Mouse (Mus musculus) midbrain, embryonic 12.5 days (tissue): ENCODE measurements around the gene Gp9. TPM values are rescaled to one million over a fixed set of nuclear protein-coding genes. Genes with fewer than 3 reads are reported as not detected.

Source experiments
- ATAC-seq: fragments of 200-750 bp; cut with Nextera tagmentation; 2 replicates; pipeline ENCODE4 v1.8.0; 2017; ENCODE audit warnings: low read depth, moderate TSS enrichment, moderate library complexity; ENCODE audit not compliant: low FRiP score
- H3K27ac ChIP-seq: fragments of 300-500 bp; sonication (generic); replicated peaks from 2 replicates; pipeline ENCODE4 v1.5.1; 2016; ENCODE audit warnings: mild to moderate bottlenecking
- H3K27me3 ChIP-seq: fragments of 300-500 bp; sonication (generic); 2 replicates; pipeline ENCODE4 v1.6.1; 2016; ENCODE audit warnings: mild to moderate bottlenecking
- H3K36me3 ChIP-seq: fragments of 300-500 bp; sonication (generic); 2 replicates; pipeline ENCODE4 v1.6.1; 2016
- H3K4me1 ChIP-seq: fragments of 300-500 bp; sonication (generic); 2 replicates; pipeline ENCODE4 v1.6.1; 2016
- H3K4me2 ChIP-seq: fragments of 300-500 bp; sonication (generic); replicated peaks from 2 replicates; pipeline ENCODE4 v1.6.1; 2016; ENCODE audit warnings: mild to moderate bottlenecking, moderate library complexity
- H3K4me3 ChIP-seq: fragments of 300-500 bp; sonication (generic); 2 replicates; pipeline ENCODE4 v1.5.1; 2016; ENCODE audit warnings: mild to moderate bottlenecking
- H3K9ac ChIP-seq: fragments of 300-500 bp; sonication (generic); replicated peaks from 2 replicates; pipeline ENCODE4 v1.6.1; 2016; ENCODE audit warnings: mild to moderate bottlenecking, moderate library complexity
- H3K9me3 ChIP-seq: fragments of 300-500 bp; sonication (generic); 2 replicates; pipeline ENCODE4 v1.6.1; 2016; ENCODE audit warnings: mild to moderate bottlenecking
- WGBS: fragments of 180-500 bp; shearing (Covaris S2); methylation state at CpG from one replicate; pipeline ENCODE4 v1.1.7; 2016; 5-methylcytosine and 5-hydroxymethylcytosine counted together
- polyA plus RNA-seq: library from polyadenylated mRNA; unstranded; fragments of >200 nt; fragmentation: Nextera tagmentation; extraction: Ambion mirVana; gene quantifications from 2 replicates; pipeline ENCODE4 v1.2.1, GENCODE M21; 2016

Gene Gp9
- polyA plus RNA-seq, 1 experiment from 2014 or later: 1.7 TPM

GRCm38 (mm10) chr6:87739898-87740297, 38.0 kb upstream of the Gp9 start:
- Histone ChIP-seq H3K4me1 (peaks cover 14% of the 10 kb centered on the region), H3K4me2 (no peak overlapping the region), H3K27me3 (peaks cover 31% of the 10 kb centered on the region), H3K36me3 (no peaks in the 10 kb centered on the region), H3K9ac (no peak overlapping the region), H3K4me3 (no peak overlapping the region), H3K9me3 (no peaks in the 10 kb centered on the region), H3K27ac (no peak overlapping the region)
- ATAC-seq: no peak
- 66% methylated on average over 6 of the region's 6 CpGs for WGBS

- H3K27ac ChIP-seq: no peak overlapping the region
Observed at GRCm38 (mm10) chr6:87740496-87740895, 37.4 kb upstream of the Gp9 start.

GRCm38 (mm10) chr6:87741978-87742377, 35.9 kb upstream of the Gp9 start:
- Histone ChIP-seq H3K36me3 (no peaks in the 10 kb centered on the region), H3K9me3 (no peaks in the 10 kb centered on the region), H3K27me3 (peaks cover 15% of the 10 kb centered on the region), H3K4me3 (no peak overlapping the region), H3K9ac (no peak overlapping the region), H3K4me2 (no peak overlapping the region), H3K4me1 (peaks cover 14% of the 10 kb centered on the region), H3K27ac (no peak overlapping the region)
- ATAC-seq: no peak
- 96% methylated on average over 8 of the region's 8 CpGs for WGBS

More at GRCm38 (mm10) chr6:87740496-87740895, 37.4 kb upstream of the Gp9 start:
- Histone ChIP-seq H3K4me3 (no peak overlapping the region), H3K4me2 (no peak overlapping the region), H3K9me3 (no peaks in the 10 kb centered on the region), H3K9ac (no peak overlapping the region), H3K27me3 (peaks cover 25% of the 10 kb centered on the region), H3K4me1 (peaks cover 14% of the 10 kb centered on the region), H3K36me3 (no peaks in the 10 kb centered on the region)
- no peak for ATAC-seq

GRCm38 (mm10) chr6:87742804-87743203, 35.1 kb upstream of the Gp9 start:
- H3K4me3 ChIP-seq: no peak overlapping the region
- H3K9me3 ChIP-seq: no peaks in the 10 kb centered on the region
- H3K27ac ChIP-seq: no peak overlapping the region
- H3K36me3 ChIP-seq: no peaks in the 10 kb centered on the region
- H3K9ac ChIP-seq: no peak overlapping the region
- peaks cover 11% of the 10 kb centered on the region for H3K4me1 ChIP-seq
- peaks cover 15% of the 10 kb centered on the region for H3K27me3 ChIP-seq
- no peak for ATAC-seq
- WGBS: 73% methylated on average over 5 of the region's 5 CpGs
- no peak overlapping the region for H3K4me2 ChIP-seq

GRCm38 (mm10) chr6:87743281-87743680, 34.6 kb upstream of the Gp9 start:
- Histone ChIP-seq H3K27ac (no peak overlapping the region), H3K4me3 (no peak overlapping the region), H3K4me2 (no peak overlapping the region)

GRCm38 (mm10) chr6:87744632-87745031, 33.2 kb upstream of the Gp9 start:
- H3K36me3 ChIP-seq: no peaks in the 10 kb centered on the region
- H3K27me3 ChIP-seq: 0 out of 2 replicates have a peak, but pooled peaks cover 6% of the 10 kb centered on the region
- H3K4me2 ChIP-seq: no peak overlapping the region
- H3K4me3 ChIP-seq: no peak overlapping the region
- no peak overlapping the region for H3K27ac ChIP-seq
- H3K9ac ChIP-seq: no peak overlapping the region
- no peak for ATAC-seq
- 92% methylated on average over 3 of the region's 3 CpGs for WGBS
- H3K9me3 ChIP-seq: no peaks in the 10 kb centered on the region
- no peaks in the 10 kb centered on the region for H3K4me1 ChIP-seq

More at GRCm38 (mm10) chr6:87743281-87743680, 34.6 kb upstream of the Gp9 start:
- Histone ChIP-seq H3K36me3 (no peaks in the 10 kb centered on the region), H3K4me1 (peaks cover 6% of the 10 kb centered on the region), H3K9ac (no peak overlapping the region), H3K9me3 (no peaks in the 10 kb centered on the region), H3K27me3 (peaks cover 15% of the 10 kb centered on the region)
- WGBS: 52% methylated on average over 5 of the region's 5 CpGs
- no peak for ATAC-seq

GRCm38 (mm10) chr6:87745301-87745700, 32.6 kb upstream of the Gp9 start:
- Histone ChIP-seq H3K4me2 (no peak overlapping the region), H3K36me3 (no peaks in the 10 kb centered on the region)
- ATAC-seq: no peak

GRCm38 (mm10) chr6:87746059-87746458, 31.8 kb upstream of the Gp9 start:
- Histone ChIP-seq H3K4me3 (no peak overlapping the region), H3K27ac (no peak overlapping the region), H3K36me3 (no peaks in the 10 kb centered on the region), H3K9ac (no peak overlapping the region), H3K27me3 (no peaks in the 10 kb centered on the region), H3K4me2 (no peak overlapping the region), H3K9me3 (no peaks in the 10 kb centered on the region), H3K4me1 (no peaks in the 10 kb centered on the region)
- 85% methylated on average over 3 of the region's 3 CpGs for WGBS
- no peak for ATAC-seq

More at GRCm38 (mm10) chr6:87745301-87745700, 32.6 kb upstream of the Gp9 start:
- H3K27me3 ChIP-seq: no peaks in the 10 kb centered on the region
- 61% methylated on average over 1 of the region's 1 CpGs for WGBS
- H3K9me3 ChIP-seq: no peaks in the 10 kb centered on the region
- no peak overlapping the region for H3K4me3 ChIP-seq
- H3K9ac ChIP-seq: no peak overlapping the region
- H3K27ac ChIP-seq: no peak overlapping the region
- H3K4me1 ChIP-seq: no peaks in the 10 kb centered on the region

GRCm38 (mm10) chr6:87746849-87747248, 31.0 kb upstream of the Gp9 start:
- 82% methylated on average over 2 of the region's 2 CpGs for WGBS
- Histone ChIP-seq H3K27me3 (no peaks in the 10 kb centered on the region), H3K4me1 (no peaks in the 10 kb centered on the region), H3K9me3 (no peaks in the 10 kb centered on the region), H3K36me3 (no peaks in the 10 kb centered on the region), H3K4me3 (no peak overlapping the region), H3K9ac (no peak overlapping the region), H3K4me2 (no peak overlapping the region), H3K27ac (no peak overlapping the region)
- no peak for ATAC-seq

- Histone ChIP-seq H3K27me3 (no peaks in the 10 kb centered on the region), H3K9me3 (no peaks in the 10 kb centered on the region), H3K4me3 (no peak overlapping the region), H3K36me3 (no peaks in the 10 kb centered on the region), H3K9ac (no peak overlapping the region), H3K4me1 (no peaks in the 10 kb centered on the region), H3K27ac (no peak overlapping the region), H3K4me2 (no peak overlapping the region)
- no peak for ATAC-seq
- WGBS: 92% methylated on average over 2 of the region's 2 CpGs
Observed at GRCm38 (mm10) chr6:87748078-87748477, 29.8 kb upstream of the Gp9 start.

GRCm38 (mm10) chr6:87748531-87748930, 29.3 kb upstream of the Gp9 start:
- no peak for ATAC-seq
- H3K27me3 ChIP-seq: no peaks in the 10 kb centered on the region
- WGBS: 88% methylated on average over 6 of the region's 6 CpGs
- H3K9ac ChIP-seq: no peak overlapping the region
- no peak overlapping the region for H3K4me3 ChIP-seq
- H3K9me3 ChIP-seq: no peaks in the 10 kb centered on the region
- H3K4me2 ChIP-seq: no peak overlapping the region
- H3K4me1 ChIP-seq: no peaks in the 10 kb centered on the region
- H3K36me3 ChIP-seq: no peaks in the 10 kb centered on the region
- no peak overlapping the region for H3K27ac ChIP-seq

- no peak for ATAC-seq
- 89% methylated on average over 8 of the region's 8 CpGs for WGBS
- no peak overlapping the region for H3K4me2 ChIP-seq
Observed at GRCm38 (mm10) chr6:87750184-87750910, 27.5 kb upstream of the Gp9 start.

GRCm38 (mm10) chr6:87751574-87751973, 26.3 kb upstream of the Gp9 start:
- no peak overlapping the region for H3K9ac ChIP-seq
- ATAC-seq: no peak
- 88% methylated on average over 6 of the region's 6 CpGs for WGBS
- no peaks in the 10 kb centered on the region for H3K36me3 ChIP-seq
- H3K4me1 ChIP-seq: no peaks in the 10 kb centered on the region
- H3K9me3 ChIP-seq: no peaks in the 10 kb centered on the region
- no peak overlapping the region for H3K4me2 ChIP-seq
- no peaks in the 10 kb centered on the region for H3K27me3 ChIP-seq
- H3K4me3 ChIP-seq: no peak overlapping the region
- H3K27ac ChIP-seq: no peak overlapping the region

More at GRCm38 (mm10) chr6:87750184-87750910, 27.5 kb upstream of the Gp9 start:
- H3K27ac ChIP-seq: no peak overlapping the region
- no peaks in the 10 kb centered on the region for H3K36me3 ChIP-seq
- H3K4me1 ChIP-seq: no peaks in the 10 kb centered on the region
- no peaks in the 10 kb centered on the region for H3K27me3 ChIP-seq
- H3K4me3 ChIP-seq: no peak overlapping the region
- H3K9me3 ChIP-seq: no peaks in the 10 kb centered on the region
- no peak overlapping the region for H3K9ac ChIP-seq
